Mouse (Mus musculus) embryonic facial prominence, embryonic 13.5 days (tissue): Measurements from ENCODE around the gene Gm45062. TPM values are rescaled to one million over a fixed set of nuclear protein-coding genes. Genes with fewer than 3 reads are reported as not detected.

Source experiments
- ATAC-seq: fragments of 200-750 bp; cut with Nextera tagmentation; 2 replicates; pipeline ENCODE4 v1.8.0; 2017; ENCODE audit warnings: low read depth; ENCODE audit not compliant: insufficient number of reproducible peaks, insufficient read depth, low FRiP score, low TSS enrichment
- H3K27ac ChIP-seq: fragments of 300-500 bp; sonication (generic); 2 replicates; pipeline ENCODE4 v1.5.1; 2015; ENCODE audit warnings: moderate library complexity, mild to moderate bottlenecking, inconsistent platforms
- H3K27me3 ChIP-seq: fragments of 300-500 bp; sonication (generic); 2 replicates; pipeline ENCODE4 v1.6.1; 2015; ENCODE audit warnings: mild to moderate bottlenecking, inconsistent platforms
- H3K36me3 ChIP-seq: fragments of 300-500 bp; sonication (generic); 2 replicates; pipeline ENCODE4 v1.6.1; 2015; ENCODE audit warnings: mild to moderate bottlenecking, inconsistent platforms
- H3K4me1 ChIP-seq: fragments of 300-500 bp; sonication (generic); 2 replicates; pipeline ENCODE4 v1.6.1; 2015; ENCODE audit warnings: inconsistent platforms
- H3K4me2 ChIP-seq: fragments of 300-500 bp; sonication (generic); 2 replicates; pipeline ENCODE4 v1.6.1; 2015; ENCODE audit warnings: moderate library complexity, mild to moderate bottlenecking, inconsistent platforms
- H3K4me3 ChIP-seq: fragments of 300-500 bp; sonication (generic); 2 replicates; pipeline ENCODE4 v1.5.1; 2015; ENCODE audit warnings: mild to moderate bottlenecking, inconsistent platforms
- H3K9ac ChIP-seq: fragments of 300-500 bp; sonication (generic); 2 replicates; pipeline ENCODE4 v1.6.1; 2015; ENCODE audit warnings: mild to moderate bottlenecking, inconsistent platforms
- H3K9me3 ChIP-seq: fragments of 300-500 bp; sonication (generic); 2 replicates; pipeline ENCODE4 v1.6.1; 2016; ENCODE audit warnings: inconsistent platforms
- WGBS: fragments of 180-500 bp; shearing (Covaris S2); methylation state at CpG from one replicate; pipeline ENCODE4 v1.1.7; 2015; ENCODE audit warnings: mixed read lengths; 5-methylcytosine and 5-hydroxymethylcytosine counted together
- polyA plus RNA-seq: library from polyadenylated mRNA; unstranded; fragments of >200 nt; fragmentation: Nextera tagmentation; extraction: Ambion mirVana; gene quantifications from 2 replicates; pipeline ENCODE4 v1.2.1, GENCODE M21; 2015

The Gm45062 gene
- polyA plus RNA-seq, 1 experiment from 2014 or later = 10.0 TPM

DNA sequence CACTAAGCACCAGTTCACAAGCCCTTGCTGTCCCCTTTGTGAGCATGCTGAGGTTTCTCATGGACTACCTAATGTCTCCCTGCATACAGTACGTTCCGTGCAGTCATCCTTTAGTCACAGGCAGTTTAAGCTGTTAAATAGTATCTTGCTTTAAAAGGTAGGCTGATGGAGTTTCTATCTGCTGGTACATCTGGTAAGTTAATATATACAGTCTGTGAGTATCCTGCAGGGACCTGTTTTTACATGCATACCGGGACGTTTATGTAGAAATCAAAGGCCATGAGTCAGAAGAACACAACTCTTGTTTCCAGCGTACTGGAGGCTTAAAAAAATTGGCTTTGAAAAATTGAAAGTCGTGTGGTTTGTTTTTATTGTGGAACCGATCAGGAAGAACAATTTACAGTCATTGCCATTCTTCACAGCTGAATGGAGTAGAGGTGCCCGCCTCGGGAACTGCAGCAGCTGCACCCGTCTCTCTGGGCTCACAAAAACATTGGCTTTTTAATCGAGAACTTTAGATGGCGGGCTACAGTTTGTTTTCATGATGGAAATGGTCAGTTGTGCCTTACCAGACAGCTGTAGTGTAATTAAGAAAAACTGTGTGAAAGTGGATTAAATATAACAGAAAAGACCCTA is 93.4 kb downstream of the Gm45062 start:
- H3K36me3 ChIP-seq = no peaks in the 10 kb centered on the region
- H3K9ac ChIP-seq = no peak overlapping the region
- peak overlapping the region; percentile 14; the same call in 1 of the 2 replicates for H3K4me3 ChIP-seq
- H3K4me2 ChIP-seq = peak overlapping the region; percentile 44
- 19% methylated on average over 12 of the region's 12 CpGs for WGBS
- no peaks in the 10 kb centered on the region for H3K9me3 ChIP-seq
- peak overlapping the region; percentile 51; the same call in 1 of the 2 replicates for H3K27ac ChIP-seq
- H3K27me3 ChIP-seq = no peaks in the 10 kb centered on the region
- ATAC-seq = no peak
- peaks cover 32% of the 10 kb centered on the region for H3K4me1 ChIP-seq

DNA sequence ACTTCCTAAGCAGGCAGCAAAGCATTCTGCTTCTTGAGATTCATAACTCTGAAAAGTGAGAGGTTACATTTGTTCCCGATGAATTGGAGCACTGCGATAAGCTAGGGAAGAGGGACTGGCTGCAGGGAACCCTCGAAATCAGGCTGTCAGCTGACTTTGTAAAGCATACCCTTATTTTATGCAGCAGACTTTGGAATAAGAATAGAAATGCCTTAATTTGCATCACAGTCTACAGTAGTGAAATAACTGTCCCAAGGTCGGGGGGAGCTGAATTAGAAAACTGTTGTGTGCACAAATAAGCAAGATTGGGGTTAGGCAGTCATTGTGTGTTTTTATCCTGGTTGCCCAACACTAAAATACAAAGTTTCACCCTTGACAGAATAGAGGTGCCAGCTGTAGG is 94.2 kb downstream of the Gm45062 start:
- 57% methylated on average over 4 of the region's 4 CpGs for WGBS
- Histone ChIP-seq H3K36me3 (no peaks in the 10 kb centered on the region), H3K9ac (no peak overlapping the region), H3K4me1 (peaks cover 32% of the 10 kb centered on the region), H3K27ac (peak overlapping the region; percentile 51; the same call in 1 of the 2 replicates), H3K4me2 (peak overlapping the region; percentile 44; the same call in 1 of the 2 replicates), H3K27me3 (no peaks in the 10 kb centered on the region), H3K4me3 (no peak overlapping the region), H3K9me3 (no peaks in the 10 kb centered on the region)
- ATAC-seq = no peak

DNA sequence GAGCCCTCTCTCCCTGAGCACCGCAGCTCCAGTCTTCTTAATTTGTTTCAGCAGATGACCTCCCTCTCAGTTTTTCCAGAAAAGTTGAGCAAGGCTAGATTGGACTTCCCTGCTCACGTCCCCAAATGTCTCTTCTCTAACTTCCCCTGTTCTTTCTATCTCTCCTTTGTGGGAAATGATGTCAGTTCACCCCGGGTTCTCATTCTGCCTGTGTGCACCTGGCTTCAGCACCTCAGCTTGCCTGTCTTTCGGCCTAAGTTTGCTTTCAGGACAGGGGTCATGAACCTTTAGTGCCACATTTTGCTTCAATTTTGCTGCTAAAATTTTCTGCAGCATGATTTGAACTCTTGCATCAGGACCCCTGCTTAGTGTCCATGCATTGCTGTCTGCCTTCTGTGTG is 95.6 kb downstream of the Gm45062 start:
- Histone ChIP-seq H3K27me3 (no peaks in the 10 kb centered on the region), H3K4me3 (no peak overlapping the region), H3K27ac (no peak overlapping the region; the same call in 1 of the 2 replicates), H3K4me2 (no peak overlapping the region), H3K9ac (no peak overlapping the region), H3K36me3 (no peaks in the 10 kb centered on the region), H3K9me3 (no peaks in the 10 kb centered on the region), H3K4me1 (peaks cover 24% of the 10 kb centered on the region)
- ATAC-seq = no peak
- WGBS = 83% methylated on average over 4 of the region's 4 CpGs

DNA sequence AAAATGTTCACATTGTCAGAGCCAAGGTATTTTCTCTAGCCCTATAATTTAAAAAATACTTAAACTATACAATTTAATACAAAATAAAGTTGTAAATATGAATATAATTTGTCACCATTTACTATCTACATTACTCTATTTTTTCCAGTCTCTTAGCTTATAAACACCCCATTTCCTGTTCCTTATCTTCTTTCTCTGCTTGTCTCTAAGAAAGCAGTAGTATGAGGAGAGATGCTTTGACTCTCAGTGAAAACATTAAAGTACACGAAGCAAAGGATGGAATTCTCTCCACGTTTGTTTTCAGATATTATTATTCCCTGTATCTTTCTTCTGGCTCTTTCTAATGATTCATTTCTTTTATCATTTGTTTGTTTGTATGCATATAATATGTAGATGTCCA is 99.0 kb downstream of the Gm45062 start:
- Histone ChIP-seq H3K9ac (no peak overlapping the region), H3K36me3 (no peaks in the 10 kb centered on the region), H3K27ac (no peak overlapping the region), H3K4me1 (peaks cover 13% of the 10 kb centered on the region), H3K4me3 (no peak overlapping the region), H3K27me3 (no peaks in the 10 kb centered on the region), H3K4me2 (no peak overlapping the region), H3K9me3 (no peaks in the 10 kb centered on the region)
- ATAC-seq = no peak
- WGBS = 76% methylated on average over 2 of the region's 2 CpGs

DNA sequence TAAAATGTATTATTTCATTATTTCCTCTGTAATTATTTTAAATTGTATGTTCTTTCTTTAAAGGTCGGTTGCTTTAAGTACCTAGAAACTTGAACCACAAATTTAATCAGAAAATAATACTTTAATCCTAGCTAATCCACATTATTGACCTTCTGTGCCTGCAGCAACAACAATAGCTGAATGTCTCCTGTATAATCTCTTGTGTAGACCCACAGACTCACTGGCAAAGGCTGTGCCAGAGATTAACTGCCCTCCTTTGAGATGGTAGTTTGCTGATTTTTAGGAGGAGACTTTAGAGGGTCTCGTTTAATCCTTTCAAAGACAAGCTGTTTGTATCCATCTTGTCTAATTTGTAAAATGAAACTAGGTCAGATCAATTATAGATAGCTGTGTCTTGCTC is 99.5 kb downstream of the Gm45062 start:
- Histone ChIP-seq H3K36me3 (no peaks in the 10 kb centered on the region), H3K4me1 (peaks cover 7% of the 10 kb centered on the region), H3K4me3 (no peak overlapping the region), H3K9me3 (no peaks in the 10 kb centered on the region), H3K9ac (no peak overlapping the region), H3K27ac (no peak overlapping the region), H3K27me3 (no peaks in the 10 kb centered on the region), H3K4me2 (no peak overlapping the region)
- no peak for ATAC-seq
- WGBS = 33% methylated on average over 2 of the region's 2 CpGs

DNA sequence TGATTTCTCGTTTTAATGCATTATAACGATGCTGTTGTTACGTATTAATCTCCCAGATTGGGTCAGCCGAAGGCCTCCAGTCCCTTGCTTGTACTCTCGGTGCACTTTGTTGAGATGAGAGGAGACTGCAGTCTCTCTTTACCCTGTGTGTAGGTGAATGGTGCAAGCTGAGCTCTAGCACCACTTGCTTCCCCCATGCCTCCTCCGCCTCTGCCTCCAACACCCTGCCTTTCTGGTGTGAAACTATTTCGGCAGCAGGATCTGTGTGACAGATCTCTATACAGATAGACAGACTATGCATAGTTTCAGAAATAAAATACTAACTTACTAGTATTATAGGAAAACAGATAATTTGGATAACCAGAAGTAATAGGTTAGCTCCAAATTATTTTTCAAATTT is 101.6 kb downstream of the Gm45062 start:
- Histone ChIP-seq H3K9ac (no peak overlapping the region), H3K9me3 (no peaks in the 10 kb centered on the region), H3K4me3 (no peak overlapping the region), H3K27ac (no peak overlapping the region), H3K36me3 (no peaks in the 10 kb centered on the region), H3K27me3 (no peaks in the 10 kb centered on the region), H3K4me2 (no peak overlapping the region), H3K4me1 (no peaks in the 10 kb centered on the region)
- ATAC-seq = no peak
- 88% methylated on average over 7 of the region's 7 CpGs for WGBS

DNA sequence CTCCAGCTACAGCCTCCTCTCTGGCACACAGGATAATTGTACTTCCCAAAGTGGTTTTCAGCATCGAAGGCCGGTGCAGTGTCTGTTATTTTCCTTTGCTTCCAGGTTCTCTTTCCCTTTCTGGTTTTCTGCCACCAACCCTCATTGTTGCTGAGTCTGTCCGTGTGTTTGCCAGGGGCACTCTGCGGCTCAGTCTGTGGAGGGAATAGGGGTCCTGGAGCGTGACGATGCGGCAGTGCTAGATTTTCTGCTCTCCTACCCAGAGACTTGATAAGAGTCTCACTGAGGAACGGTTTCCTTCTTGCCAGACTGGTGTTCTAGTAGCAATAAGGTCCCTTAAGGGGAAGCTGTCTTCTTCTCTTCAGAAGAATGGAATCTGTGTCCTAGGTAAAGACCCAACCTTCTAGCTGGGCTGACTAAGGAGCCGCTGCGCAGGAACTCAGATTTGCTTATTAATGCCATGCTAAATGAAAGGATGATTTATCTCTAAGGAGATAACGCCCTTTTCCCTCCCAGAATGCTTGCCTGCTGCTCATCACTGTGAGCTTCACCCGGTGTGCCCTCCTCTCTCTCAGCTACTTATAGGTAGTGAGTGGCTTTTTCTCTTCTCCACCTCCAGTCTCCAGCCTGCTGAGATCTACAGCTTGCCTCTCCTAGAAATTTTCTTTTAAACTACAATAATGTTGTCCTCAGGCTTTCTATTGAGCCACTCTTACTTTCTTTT is 104.9 kb downstream of the Gm45062 start:
- no peaks in the 10 kb centered on the region for H3K9me3 ChIP-seq
- no peak overlapping the region for H3K9ac ChIP-seq
- no peak for ATAC-seq
- no peaks in the 10 kb centered on the region for H3K36me3 ChIP-seq
- no peak overlapping the region for H3K4me3 ChIP-seq
- no peaks in the 10 kb centered on the region for H3K4me1 ChIP-seq
- no peaks in the 10 kb centered on the region for H3K27me3 ChIP-seq
- H3K4me2 ChIP-seq = no peak overlapping the region
- H3K27ac ChIP-seq = no peak overlapping the region
- 72% methylated on average over 12 of the region's 12 CpGs for WGBS

DNA sequence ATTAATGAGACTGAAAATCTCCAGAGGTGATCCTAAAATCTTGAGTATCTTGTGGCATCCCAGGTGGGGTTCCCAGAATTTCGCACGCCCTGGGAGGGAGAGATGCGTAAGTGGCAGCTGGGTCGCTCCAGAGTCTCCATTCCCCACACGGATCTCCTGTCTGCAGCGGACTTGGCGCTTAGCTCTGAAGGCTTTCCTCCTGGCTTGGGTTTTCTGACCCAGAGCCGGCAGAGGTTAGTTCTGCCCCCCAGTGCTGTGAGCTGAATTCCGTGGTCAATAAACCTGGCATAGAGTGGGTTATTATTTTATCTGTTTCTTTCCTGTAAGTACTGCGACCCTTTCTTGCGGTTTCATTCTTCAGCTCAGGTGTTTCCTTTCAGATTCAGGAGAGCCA is 105.5 kb downstream of the Gm45062 start:
- Histone ChIP-seq H3K4me2 (no peak overlapping the region), H3K27me3 (no peaks in the 10 kb centered on the region), H3K9ac (no peak overlapping the region), H3K27ac (no peak overlapping the region), H3K4me3 (no peak overlapping the region), H3K36me3 (no peaks in the 10 kb centered on the region), H3K9me3 (no peaks in the 10 kb centered on the region), H3K4me1 (no peaks in the 10 kb centered on the region)
- no peak for ATAC-seq
- 87% methylated on average over 11 of the region's 11 CpGs for WGBS

DNA sequence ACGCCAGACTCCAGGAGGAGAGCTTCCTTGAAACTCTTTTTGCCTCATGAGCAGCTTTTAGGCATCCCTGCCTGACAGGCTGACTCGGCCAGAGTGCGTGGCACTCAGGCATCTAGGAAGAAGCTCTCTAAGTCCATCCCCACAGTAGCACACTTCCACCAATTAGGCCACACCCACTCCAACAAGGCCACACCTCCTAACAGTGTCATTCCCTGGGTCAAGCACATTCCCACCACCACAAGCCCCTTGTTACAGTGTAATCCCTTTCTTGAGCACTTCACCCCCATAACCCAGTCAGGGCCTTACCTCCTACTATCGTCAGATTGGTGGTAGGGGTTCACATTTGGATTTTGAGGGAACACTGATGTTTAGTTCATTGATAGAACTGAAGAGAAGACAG is 108.4 kb downstream of the Gm45062 start:
- WGBS = 86% methylated on average over 4 of the region's 4 CpGs
- H3K9ac ChIP-seq = no peak overlapping the region
- H3K4me2 ChIP-seq = no peak overlapping the region
- no peaks in the 10 kb centered on the region for H3K27me3 ChIP-seq
- H3K27ac ChIP-seq = no peak overlapping the region
- no peak overlapping the region for H3K4me3 ChIP-seq
- H3K4me1 ChIP-seq = no peaks in the 10 kb centered on the region
- ATAC-seq = no peak
- H3K9me3 ChIP-seq = no peaks in the 10 kb centered on the region
- H3K36me3 ChIP-seq = no peaks in the 10 kb centered on the region

DNA sequence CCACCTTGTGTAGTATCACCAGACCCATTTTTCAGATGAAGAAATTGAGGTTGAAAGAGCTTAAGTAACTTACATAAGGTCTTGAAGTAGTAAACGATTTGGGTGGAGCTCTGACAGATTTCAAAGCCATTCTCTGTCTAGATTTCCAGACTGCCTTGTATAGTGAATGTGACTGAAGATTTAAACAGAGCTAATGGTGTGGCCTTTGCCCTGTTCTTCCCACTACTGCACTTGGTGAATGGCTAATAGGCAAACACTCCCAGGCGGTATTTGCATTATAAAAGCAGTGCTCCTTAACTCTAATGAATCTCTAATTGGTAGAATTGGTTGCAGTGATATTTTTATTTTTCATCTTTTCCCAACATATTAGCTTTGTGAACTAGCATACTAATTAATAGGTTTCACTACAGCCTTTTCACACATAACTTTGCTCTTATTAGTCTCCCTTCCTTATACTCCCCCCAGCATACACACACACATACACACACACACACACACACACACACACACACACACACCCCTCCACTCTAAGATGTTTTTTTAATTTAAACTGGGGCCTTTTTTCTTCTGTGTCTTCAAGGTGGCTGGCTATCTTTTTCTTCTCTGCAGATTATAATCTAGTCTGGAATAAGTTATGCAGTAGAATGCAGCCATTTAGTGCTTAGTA is 109.1 kb downstream of the Gm45062 start:
- WGBS = 81% methylated on average over 2 of the region's 2 CpGs
- Histone ChIP-seq H3K36me3 (no peaks in the 10 kb centered on the region), H3K9me3 (no peaks in the 10 kb centered on the region), H3K27me3 (no peaks in the 10 kb centered on the region), H3K27ac (no peak overlapping the region), H3K4me1 (no peaks in the 10 kb centered on the region), H3K9ac (no peak overlapping the region), H3K4me3 (no peak overlapping the region), H3K4me2 (no peak overlapping the region)
- no peak for ATAC-seq

DNA sequence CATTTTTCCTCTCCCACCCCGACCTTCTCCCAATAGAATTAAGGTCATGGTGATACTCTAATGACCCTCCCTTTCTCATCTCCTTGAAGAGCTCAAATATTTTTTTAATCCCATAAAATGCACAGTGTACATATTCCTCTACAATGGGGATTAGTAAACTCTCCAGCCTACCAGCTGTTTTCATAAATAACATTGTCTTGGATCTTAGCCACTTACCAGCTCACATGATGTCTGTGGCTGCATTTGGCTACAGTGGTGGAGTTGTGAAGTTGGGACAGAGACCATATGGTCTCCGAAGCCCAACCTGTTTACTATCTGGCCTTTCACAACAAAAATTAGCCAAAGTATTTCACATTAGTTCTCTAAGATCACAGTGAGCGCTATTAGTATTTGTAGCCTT is 111.4 kb downstream of the Gm45062 start:
- 86% methylated on average over 3 of the region's 3 CpGs for WGBS
- no peak for ATAC-seq

DNA sequence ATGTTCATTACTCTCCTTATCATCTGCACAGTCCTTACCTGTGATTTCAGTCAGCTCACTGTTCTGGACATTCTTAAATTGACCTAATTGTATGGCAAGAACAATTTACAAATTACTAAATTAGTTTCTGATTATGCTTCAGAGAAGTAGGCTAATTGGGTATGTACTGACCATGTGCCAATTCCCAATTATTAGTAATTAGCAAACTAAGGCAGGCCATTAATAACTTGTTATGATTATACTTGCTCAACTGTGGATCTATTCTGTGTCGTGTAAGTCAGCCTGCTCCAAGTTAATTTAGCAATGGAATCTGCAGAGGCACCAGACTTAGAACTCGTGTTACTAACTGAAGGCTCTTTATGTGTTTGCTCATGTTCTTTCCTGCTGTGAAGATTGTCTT is 113.8 kb downstream of the Gm45062 start:
- ATAC-seq = no peak
- Histone ChIP-seq H3K4me3 (no peak overlapping the region), H3K9ac (no peak overlapping the region), H3K36me3 (no peaks in the 10 kb centered on the region; the same call in 1 of the 2 replicates), H3K27ac (no peak overlapping the region), H3K4me1 (no peaks in the 10 kb centered on the region), H3K4me2 (no peak overlapping the region), H3K27me3 (no peaks in the 10 kb centered on the region), H3K9me3 (no peaks in the 10 kb centered on the region)
- 60% methylated on average over 2 of the region's 2 CpGs for WGBS

More for the DNA sequence above, 111.4 kb downstream of the Gm45062 start:
- no peak overlapping the region for H3K9ac ChIP-seq
- no peak overlapping the region for H3K4me3 ChIP-seq
- no peaks in the 10 kb centered on the region for H3K4me1 ChIP-seq
- H3K9me3 ChIP-seq = no peaks in the 10 kb centered on the region
- no peak overlapping the region for H3K27ac ChIP-seq
- H3K36me3 ChIP-seq = no peaks in the 10 kb centered on the region
- no peak overlapping the region for H3K4me2 ChIP-seq
- no peaks in the 10 kb centered on the region for H3K27me3 ChIP-seq
